Mouse (Mus musculus) neural tube, embryonic 10.5 days (tissue): ENCODE results near the gene Ccdc91.

Source experiments
- DNase-seq: peaks from one replicate; pipeline ENCODE4 v3.0.0-alpha.2; 2017; ENCODE audit warnings: low spot score; ENCODE audit errors: extremely low spot score

Gene Ccdc91

DNA sequence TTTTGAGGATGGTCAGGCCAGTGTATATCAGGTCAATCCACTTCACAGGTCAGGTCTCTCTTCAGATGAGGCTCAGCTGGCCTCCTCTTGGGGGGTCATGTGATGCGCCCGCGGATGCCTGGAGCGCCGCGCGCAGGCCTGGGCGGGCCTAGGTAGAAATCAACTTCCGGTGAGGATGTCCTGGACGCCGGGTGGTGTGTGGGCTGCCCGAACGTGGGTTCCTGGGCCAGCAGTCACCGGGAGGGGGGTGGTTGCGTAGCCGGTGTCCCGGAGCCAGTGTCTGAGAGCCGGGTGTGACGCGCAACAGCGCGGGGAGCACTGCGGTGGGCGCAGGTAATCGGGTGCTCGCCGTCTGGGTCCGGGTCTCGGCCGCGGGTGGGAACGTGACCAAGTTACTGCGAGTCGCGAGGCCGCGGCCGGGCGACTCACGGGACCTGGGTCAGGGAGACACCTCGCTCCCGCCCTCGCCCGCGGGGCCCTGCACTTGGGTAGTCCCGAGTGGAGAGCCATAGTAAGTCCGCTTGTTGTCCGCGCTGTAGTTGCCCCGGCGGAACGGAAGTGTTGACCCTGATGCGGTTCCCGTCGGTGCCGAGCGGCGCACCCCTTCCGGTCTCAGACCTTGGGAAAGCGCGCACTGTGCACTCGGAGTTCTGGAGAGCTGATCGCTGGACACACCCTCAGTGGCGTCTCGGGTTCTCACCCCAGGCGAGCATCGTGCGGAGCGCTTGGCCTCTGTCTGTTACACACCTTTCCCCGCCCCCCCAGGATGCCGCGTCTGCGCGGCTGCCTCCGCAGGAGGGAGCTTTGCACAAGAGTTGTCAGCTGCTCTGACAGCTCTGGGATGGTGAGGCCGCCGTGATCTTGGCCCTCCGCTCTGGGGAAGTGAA is at the start of gene Ccdc91:
Gene Ccdc91 (plus strand): TSS at position 102 of the 887 bp plus-strand sequence.
- DNase-seq: peak; percentile 94

DNA sequence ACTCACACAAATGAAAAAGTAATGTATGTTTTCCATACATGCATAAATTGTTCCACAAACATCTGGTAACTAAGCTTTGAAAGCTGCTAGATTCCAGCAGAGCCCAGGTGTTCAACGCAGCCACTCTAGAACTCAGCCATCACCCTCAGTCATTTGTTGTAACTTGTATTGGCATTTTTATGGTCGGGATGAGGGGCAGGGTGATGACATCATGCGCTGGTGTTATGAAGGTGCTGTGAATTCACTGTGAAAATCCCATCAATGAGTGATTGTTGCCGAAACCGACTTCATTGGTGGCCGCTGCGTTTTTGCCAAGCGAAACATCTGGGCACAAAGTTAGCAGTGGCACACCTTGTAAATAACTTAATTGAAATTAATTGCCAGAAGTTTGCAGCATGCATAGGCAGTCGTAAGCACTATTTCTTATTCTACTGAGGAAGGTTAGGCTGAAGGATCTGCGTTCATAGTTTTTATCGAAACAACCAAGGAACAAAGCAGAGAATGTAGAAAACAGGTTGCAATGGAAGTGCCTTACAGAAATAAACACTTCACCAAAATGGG is 48.6 kb upstream of the Ccdc91 start:
- DNase-seq: no peak

DNA sequence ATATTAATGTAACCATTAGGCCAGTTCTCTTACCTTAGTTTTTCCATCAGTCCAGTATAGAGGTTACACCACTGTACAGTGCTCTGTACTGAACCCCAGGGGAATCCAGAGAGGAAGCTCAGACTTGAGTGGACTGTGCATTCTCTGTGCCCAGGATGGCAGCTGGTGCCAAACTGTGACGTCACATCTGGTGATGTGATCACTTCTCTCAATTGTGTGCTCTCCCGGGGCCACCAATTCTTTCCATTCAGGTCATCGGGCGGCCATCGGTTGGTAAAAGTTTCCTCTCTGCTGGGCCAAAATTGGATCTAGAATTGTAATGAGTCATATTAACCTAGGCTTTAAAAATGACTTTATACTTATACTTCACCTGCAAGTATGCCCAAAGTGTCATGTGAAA is 19.9 kb upstream of the Ccdc91 start:
- no peak for DNase-seq

DNA sequence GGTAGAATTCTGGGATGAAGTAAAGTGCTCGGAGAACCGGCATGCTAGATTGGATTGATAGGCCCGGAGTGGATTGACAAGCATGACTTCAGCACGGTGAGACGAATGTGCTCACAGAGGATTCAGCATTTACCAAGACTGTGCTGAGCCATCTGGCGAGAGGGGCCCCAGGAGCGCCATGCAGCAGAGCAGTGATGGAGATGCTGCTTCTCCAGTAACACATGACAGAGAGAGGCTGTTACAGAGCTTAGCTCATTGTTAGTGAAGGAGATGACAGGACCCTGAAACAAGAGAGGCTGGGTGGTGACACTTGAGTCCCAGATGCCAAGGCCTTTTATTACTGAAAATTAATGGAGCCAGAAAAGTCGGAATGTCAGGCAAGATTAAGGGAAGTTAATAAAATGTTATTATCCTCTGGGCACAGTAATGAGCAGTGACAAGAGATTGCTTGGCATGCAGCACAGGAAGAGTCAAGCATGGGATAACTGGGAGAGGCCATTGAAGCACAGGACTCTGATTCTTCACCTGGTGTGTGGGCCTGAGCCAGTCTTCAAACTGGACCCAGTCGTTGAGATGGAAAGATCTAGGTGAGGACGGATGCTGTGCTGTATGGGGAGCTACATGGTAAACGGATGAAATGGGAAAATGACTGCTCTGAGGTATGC is 16.9 kb upstream of the Ccdc91 start:
- DNase-seq: no peak

DNA sequence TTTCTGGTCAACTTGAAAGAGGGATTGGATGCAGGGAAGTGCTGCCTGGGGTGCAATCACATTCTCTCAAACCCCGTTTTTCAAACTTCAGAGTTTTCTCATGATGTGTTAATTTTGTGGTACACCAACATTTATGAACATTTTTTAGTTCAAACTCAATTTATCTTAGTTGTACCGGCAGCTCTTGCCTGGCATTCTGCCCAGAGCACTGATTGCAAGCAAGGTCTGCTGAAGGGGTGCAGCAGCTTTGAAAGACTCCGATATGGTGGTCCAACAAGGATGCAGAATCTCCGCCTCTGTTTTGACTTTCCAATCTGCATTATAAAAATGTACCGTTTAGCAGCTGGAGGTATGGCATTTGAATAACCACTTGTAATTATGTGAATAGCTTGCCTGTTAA is 5.6 kb upstream of the Ccdc91 start:
- no peak for DNase-seq

DNA sequence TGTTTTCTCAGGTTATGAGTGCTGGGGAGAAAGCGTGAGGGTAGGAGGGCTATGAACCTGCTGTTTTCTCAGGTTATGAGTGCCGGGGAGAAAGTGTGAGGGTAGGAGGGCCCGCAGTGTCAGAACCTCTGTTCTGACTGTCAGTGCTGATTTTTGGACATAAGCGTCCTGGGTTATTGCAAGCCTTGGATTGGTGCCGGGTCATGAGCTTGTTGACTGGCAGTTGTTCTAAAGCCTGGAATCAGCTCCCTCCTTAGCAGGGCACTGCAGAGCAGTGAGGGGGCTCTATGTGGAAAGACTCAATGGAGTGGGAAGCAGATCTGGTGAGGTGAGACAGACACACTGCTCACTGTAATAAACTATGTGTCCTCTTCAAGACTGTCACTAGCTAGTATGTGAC is 5.5 kb downstream of the Ccdc91 start:
- DNase-seq: no peak

DNA sequence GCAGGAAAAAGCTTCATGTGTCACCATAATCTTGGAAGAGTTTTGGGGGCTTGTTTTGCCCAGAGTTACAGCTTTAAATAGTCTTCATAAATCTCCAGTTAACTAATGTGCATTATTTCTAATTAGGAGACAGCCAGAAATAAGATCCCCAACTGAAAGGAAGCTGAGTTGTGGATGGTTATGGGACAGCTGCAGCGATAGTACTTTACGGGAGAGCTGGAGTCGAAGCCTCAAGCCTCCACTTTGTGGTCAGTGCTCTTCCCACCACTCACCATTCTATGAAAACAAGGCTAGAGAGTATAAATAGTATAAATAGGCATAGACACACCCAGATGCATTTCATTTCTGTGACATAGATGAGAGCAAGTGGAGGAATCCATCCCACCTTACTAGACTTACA is 14.5 kb downstream of the Ccdc91 start:
- no peak for DNase-seq

DNA sequence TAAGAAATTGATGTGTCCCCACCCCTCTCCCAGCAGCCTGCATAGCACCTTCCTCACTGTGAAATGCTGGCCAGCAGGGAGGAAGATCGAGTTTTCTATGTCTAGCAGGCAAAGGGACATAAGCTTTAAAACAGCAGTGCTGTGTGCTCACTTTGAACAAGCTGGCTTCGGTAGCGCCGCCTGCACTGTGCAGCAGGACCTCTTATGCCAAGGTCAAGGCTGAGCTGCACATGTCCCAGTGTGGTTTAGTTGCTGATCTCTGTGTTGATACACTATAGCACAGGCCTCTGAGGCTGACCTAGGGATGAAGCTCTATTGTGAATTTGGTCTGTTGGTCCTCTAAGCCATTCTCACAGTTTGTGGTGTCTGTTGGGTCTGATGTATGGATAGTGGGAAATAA is 16.9 kb downstream of the Ccdc91 start:
- DNase-seq: no peak

DNA sequence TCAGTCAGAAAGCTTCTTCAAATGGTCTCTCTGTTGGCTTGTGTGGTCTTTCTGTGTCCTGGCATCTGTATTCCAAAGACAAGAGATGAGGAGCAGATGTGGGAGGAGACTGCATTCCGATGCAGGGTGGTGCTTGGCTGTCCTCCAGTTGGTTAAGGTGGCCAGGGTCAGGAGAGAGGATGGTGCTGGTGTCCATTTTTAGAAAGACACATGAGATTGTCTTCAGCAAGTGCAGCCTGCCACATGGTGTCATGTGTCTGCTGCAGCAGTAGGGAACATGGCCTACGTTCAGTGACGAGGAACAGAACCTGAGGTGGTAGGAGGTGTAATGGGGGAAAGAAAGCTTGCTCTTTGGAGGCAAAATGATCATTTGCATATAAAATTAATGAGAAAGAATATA is 25.8 kb downstream of the Ccdc91 start:
- DNase-seq: no peak

DNA sequence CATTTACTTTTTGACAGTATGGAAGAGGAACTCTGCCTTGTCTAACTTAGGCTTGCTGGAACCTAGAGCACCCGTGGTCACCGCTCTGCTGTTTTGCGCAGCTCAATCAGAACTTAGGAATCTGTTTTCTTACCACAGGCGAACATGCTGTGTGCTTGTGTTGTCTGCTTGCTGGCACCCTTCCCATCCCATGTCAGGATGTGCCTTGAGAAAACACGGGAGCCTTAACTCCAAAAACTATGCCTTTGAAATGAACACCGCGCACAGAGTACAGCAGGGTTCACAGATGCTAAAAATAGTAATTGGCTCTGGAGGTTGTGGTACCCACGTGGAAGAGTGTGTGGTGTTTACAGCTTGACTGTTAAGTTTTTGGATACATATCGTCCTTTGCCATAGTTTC is 30.4 kb downstream of the Ccdc91 start:
- no peak for DNase-seq

DNA sequence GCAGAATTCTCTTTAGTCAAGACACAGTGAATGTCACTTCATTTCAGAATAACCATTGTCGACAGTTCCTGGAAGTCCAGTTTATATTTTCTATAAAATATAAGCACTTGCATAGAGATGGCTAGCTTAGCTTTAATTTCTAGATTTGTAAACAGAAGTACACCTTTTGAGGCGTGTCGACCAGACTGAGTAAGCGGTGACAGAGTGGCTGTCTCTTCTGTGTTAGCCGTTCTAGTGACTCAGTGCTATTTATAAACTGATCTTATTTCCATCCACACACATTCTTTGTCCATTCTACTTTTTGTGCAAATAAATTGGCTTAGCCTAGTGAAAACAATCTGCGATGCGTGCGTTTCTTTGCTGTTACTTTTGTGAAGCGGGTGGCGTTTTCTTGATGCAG is 30.9 kb downstream of the Ccdc91 start:
- DNase-seq: no peak

DNA sequence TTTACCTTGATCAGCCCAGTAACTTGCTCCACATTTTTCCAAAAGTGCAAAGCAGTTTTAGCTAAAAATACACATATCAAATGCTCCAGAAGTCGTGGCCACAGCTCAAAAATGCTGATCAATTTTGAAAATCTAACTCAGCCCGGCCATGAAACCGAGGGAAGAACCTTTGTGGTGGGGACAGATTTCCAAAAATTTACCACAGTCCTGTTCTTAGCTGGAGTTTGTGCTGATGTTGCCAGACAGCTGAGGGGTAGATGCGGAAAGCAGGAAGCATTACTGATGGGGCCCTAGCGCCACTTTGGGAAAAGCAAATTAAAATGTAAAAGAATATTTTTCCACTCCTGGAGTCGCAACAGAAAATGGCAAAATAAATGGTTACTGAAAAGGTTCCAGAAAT is 31.6 kb downstream of the Ccdc91 start:
- no peak for DNase-seq

DNA sequence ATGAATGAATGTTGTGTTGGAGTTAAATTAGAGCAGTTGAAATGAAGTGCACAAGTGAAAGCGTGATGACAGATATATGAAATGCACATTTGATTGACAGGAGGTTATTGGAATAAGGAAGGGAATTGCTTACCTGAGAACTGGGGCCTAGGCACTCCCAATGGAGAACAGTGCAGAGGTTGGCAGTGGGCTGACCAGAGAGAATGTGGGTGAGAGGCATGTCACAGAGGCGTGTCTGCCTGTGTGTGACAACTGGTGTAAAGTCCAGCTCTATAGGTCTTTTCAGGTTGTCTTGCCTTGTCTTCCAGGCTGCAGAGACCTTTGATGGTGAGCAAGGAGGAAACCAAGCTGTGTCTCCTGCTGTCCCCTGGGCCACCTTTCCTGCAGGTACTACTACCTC is 34.9 kb downstream of the Ccdc91 start:
- no peak for DNase-seq

DNA sequence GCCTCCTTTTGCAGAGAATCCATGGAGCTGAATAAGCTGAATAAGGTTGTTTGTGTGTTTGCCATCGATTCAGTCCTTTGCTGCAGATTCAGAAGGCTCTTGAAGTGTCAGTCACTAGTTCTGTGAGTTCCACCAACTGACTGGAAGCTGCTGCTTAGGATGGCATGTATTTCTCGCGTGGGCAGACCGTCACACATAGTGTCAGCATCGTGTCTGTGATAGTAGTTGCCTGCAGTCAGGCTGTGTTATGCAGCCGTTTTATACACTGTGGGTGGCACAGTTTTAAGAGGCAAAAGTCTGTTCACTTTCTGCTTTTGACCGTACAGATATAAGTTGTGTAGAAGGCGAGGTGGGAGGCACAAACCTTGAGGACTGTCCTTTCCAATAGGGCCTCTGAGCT is 42.3 kb downstream of the Ccdc91 start:
- DNase-seq: no peak

DNA sequence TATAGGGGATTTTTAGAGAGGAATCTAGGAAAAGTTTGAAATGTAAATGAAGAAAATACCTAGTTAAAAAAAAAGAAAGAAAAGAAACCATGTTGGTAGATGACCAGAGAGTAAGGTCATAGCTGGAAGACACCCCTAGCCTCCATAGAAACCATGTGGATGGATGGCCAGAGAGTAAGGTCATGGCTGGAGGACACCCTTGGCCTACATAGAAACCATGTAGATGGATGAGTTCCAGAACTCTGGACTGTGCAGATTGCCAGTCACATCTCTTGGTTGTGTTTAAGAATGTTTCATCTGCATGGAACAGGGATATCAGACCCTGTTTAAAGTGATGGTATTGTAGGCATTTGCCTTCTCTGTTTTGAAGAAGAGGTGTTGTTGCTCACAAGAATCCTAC is 49.6 kb downstream of the Ccdc91 start:
- DNase-seq: no peak

DNA sequence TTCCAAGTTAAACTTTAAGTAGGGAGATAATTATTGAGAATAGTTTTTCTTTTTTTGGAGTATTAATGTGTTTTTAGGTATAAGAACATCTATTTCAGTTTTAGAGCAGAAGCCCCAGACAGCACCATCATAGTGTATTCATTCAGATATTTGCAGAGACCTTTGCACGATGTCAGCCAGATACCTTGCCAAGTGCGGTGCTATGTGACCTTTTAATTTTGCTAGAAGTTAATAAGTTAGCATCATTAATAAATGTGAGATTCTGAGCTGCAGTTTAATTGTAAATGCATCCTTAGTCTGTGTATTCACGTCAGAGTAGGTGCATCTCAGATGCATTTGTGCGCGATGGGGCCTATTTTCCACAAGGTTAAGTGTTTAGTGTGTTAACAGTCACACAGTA is 59.3 kb downstream of the Ccdc91 start:
- DNase-seq: no peak

DNA sequence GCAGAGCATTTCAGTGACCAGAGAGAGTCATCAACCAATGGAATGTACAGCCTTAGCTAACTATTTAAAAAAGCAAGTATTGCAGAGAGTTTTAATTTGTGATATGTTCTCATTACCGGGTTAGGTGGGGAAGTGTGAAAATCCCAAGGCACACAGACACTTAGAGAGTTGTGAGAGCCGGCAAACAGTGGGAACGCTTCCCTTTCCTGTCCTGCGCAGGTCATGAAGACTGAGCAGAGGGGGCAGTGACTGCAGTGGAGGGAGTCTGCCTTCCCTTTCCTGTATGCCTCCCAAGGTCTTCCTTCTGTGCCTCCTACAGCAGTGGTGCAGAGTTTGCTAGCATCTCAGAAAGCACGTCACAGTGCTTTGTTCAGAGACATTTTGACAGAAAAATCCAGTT is 62.6 kb downstream of the Ccdc91 start:
- DNase-seq: no peak

DNA sequence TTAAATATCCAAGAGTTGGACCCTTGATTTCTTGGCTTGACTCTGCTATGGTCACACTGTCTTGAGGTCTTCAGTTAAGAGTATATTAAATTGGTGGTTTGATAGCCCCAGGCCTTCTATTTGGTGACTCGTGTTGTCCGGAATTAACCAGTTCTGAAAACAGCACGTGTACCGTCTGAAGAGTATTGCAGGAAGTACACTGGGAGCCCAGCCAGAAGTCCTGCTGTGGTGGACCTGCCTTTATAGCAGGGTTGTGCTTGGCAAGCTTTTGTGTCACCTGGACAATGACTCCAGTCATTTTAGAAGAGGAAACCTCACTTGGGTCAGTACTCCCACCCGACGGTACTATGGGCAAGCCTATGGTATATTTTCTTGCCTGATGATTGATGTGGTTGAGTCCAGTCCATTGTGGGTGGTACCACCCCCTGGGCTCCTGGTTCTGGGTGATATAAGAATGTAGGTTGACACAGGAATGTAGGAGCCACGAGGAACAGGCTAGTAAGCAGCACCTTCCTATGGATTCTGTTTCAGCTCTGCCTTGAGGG is 63.5 kb downstream of the Ccdc91 start:
- no peak for DNase-seq

DNA sequence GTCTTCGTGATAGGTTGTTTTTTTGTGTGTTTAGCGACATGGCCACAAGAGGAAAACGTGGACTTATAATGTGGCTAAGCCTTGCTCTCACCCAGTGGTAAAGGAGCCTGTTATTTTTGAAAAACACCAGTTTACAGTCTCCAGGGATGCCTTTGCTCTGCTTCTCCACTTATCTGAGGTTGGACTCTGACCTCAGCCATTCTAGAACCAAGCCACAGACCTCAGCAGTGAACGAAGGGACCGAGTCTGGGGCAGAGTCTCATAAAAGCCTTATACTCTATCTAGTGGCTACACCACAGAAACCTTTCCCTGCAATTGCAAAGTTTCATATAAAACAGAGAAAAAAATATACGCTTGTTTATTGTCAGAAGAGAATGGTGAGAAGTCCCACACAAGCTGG is 65.3 kb downstream of the Ccdc91 start:
- DNase-seq: no peak

DNA sequence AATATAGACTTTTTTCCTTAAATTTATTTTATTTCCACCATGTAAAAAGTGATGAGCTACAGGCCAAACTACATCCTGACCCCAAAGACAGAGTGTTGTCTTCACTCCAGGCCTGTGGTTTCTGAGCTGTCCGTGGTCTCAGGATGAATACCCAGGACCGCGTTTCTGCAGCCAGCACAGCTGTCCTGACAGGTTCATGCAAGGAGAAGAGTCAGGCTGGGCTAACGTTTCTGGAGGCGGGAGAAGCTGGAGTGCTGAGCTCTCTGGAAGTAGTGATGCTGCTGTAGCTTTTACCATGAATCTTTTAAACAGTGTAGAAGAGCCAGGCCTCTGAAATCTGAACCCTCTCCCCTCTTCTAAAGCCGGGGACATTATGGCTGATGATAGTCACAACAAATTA is 80.0 kb downstream of the Ccdc91 start:
- DNase-seq: no peak

DNA sequence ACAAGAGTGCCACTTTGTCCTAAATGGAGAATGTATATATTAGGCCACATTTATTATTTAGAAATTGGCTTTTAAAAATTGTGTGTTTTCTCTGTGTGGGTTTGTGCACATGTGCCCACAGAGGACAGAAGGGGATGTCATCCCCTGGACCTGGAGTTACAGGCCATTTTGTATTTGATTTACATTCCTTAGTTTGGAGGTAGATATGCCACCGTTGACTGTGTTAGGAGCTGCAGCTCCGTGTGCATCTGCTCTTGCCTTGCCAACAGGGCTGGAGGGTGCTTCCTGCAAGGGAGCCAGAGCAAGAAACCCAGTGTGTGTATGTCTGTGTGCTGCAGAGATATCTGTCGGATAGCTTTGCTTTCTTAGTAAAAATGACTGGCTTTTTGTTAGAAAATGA is 83.7 kb downstream of the Ccdc91 start:
- no peak for DNase-seq

DNA sequence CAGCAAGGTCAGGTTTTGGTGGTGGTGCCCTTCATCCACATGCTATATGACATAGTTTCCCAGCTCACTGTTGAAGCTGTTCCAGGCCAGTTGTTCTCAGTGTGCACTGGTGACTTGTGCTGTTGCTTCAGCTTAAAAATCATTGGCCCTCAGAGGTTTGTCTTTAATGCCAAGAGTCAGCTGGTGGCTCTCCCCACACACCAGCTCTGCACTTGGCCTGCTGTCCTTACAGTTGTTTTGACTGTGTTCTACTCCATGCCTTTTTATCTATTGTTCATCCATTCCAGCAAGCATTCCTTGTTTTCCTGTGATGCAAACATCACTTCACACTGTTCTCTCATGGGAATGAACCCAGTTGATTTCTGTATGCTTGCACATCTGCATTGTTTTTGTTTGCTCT is 84.8 kb downstream of the Ccdc91 start:
- DNase-seq: no peak
